Mouse (Mus musculus) kidney, adult 2 months (tissue): ENCODE results near the gene Tmprss6. TPM values are rescaled to one million over a fixed set of nuclear protein-coding genes. Genes with fewer than 3 reads are reported as not detected.

Experiments
- DNase-seq: peaks from one replicate; pipeline ENCODE4 v3.0.0; 2021
- H3K27ac ChIP-seq: fragments of 200-500 bp; 2 replicates; pipeline ENCODE4 v1.5.1; 2012; ENCODE audit warnings: low read depth, low read length, control low read depth, inconsistent platforms; ENCODE audit not compliant: insufficient read depth
- H3K27me3 ChIP-seq: fragments of 200-500 bp; replicated peaks from 2 replicates; pipeline ENCODE4 v1.6.1; 2012; ENCODE audit warnings: mild to moderate bottlenecking, moderate library complexity, low read length, inconsistent platforms; ENCODE audit not compliant: control insufficient read depth, insufficient read depth
- H3K36me3 ChIP-seq: fragments of 200-500 bp; 2 replicates; pipeline ENCODE4 v1.6.1; 2012; ENCODE audit warnings: mild to moderate bottlenecking, moderate library complexity, low read length, inconsistent platforms; ENCODE audit not compliant: control insufficient read depth, insufficient read depth
- H3K4me1 ChIP-seq: fragments of 200-500 bp; 2 replicates; pipeline ENCODE4 v1.6.1; 2011; ENCODE audit warnings: low read length; ENCODE audit not compliant: control insufficient read depth, insufficient read depth
- H3K4me3 ChIP-seq: fragments of 200-500 bp; 2 replicates; pipeline ENCODE4 v1.5.1; 2011; ENCODE audit warnings: mild to moderate bottlenecking, low read depth, low read length, control low read depth; ENCODE audit not compliant: insufficient read depth
- CTCF ChIP-seq: fragments of 200-500 bp; conservative IDR thresholded peaks from 2 replicates; pipeline ENCODE4 v1.5.1; 2011; ENCODE audit warnings: low read depth, mild to moderate bottlenecking, control low read depth, low read length, moderate library complexity, mixed read lengths; ENCODE audit not compliant: insufficient read depth, insufficient read length
- POLR2A ChIP-seq: fragments of 200-500 bp; IDR thresholded peaks from one replicate; pipeline ENCODE4 v1.6.1; 2011; ENCODE audit warnings: low read depth, low read length, control low read depth
- WGBS: fragments of 180-500 bp; shearing (Covaris S2); methylation state at CpG from one replicate; pipeline ENCODE4 v1.1.7; 2018; 5-methylcytosine and 5-hydroxymethylcytosine counted together
- polyA plus RNA-seq: library from polyadenylated mRNA; depleted of rRNA; stranded (reverse); fragments of >200 nt; gene quantifications from 2 replicates; pipeline ENCODE4 v1.2.3, GENCODE M21; 2012; rRNA removed

Tmprss6 gene
- polyA plus RNA-seq, 1 experiment, result 2.7 TPM

DNA sequence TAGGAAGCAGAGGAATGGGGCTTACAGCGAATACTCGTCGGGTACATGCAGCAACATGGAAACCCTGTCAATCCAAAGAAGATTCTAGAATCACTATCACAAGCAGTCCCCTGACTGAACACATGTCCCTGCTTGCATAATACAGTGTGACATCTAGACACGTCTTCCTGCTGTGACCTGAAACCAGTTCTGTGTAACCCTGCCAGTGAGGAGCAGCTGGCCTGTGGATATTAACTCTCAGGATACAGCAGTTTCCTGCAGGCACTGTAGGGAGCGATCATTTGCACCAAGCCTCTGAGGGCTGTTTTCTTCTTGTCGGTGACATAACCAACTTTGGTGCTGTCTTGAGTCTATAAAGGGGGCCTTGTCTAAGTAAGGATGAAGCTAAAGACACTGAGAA is 67.1 kb downstream of the Tmprss6 start:
- TF ChIP-seq CTCF, result no peak
- no peak for TF ChIP-seq POLR2A
- no peak for DNase-seq
- no peak overlapping the region for H3K4me3 ChIP-seq
- peaks cover 30% of the 10 kb centered on the region for H3K4me1 ChIP-seq
- no peak overlapping the region for H3K27ac ChIP-seq
- WGBS, result 66% methylated on average over 6 of the region's 6 CpGs
- no peaks in the 10 kb centered on the region for H3K36me3 ChIP-seq
- no peaks in the 10 kb centered on the region for H3K27me3 ChIP-seq

DNA sequence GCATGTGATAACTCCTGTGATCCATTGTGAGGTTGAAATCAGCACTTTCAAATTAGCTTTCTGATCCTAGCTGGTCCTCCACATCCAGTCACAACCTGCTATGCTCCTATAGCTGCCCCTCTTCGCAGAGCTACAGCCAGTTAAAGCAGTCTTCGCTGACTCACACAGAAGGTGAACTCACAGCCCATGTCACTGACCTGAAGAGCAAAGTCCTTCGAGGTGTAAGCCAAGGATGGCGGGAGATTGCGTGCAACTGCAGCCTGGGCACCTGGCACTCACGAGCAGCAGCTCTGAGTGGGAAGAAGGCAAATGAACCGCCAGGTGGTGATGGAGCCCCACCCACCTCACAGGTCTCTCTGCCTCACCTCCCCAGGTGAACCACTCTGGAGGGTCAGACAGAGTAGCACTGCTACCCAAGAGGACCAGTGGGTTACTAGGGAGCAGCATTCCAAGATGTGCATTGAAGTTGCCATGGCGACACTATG is 72.9 kb downstream of the Tmprss6 start, which contains the start of gene Tex33:
Gene Tex33 (minus strand): TSS at position 435 of the 485 bp plus-strand sequence.
- 58% methylated on average over 8 of the region's 8 CpGs for WGBS
- no peaks in the 10 kb centered on the region; the same call in 1 of the 2 replicates for H3K4me1 ChIP-seq
- no peak for TF ChIP-seq POLR2A
- TF ChIP-seq CTCF, result peak; percentile 27; the same call in 1 of the 2 replicates

DNA sequence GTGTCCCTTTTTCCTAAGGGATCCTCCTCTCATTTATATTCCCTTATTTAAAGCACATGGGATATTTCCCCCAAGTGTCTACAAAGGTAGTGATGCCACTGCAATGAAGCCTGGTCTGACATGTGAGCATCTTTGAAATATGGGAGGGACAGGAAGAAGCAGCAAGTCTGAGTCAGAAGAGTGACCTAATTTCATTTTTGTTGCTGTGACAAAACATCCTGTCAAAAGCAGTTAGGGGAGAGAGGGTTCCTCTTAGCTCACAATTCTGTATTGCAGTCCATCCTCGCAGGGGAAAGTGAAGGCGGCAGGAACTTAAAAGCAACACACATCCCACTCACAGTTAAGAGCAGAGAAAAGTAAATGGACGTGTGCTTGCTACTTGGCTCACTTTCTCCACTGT is 77.6 kb downstream of the Tmprss6 start:
- no peaks in the 10 kb centered on the region for H3K27me3 ChIP-seq
- WGBS, result 82% methylated on average over 3 of the region's 3 CpGs
- no peak for DNase-seq
- H3K4me3 ChIP-seq, result no peak overlapping the region
- TF ChIP-seq CTCF, result no peak
- TF ChIP-seq POLR2A, result no peak
- no peaks in the 10 kb centered on the region; the same call in 1 of the 2 replicates for H3K4me1 ChIP-seq
- no peaks in the 10 kb centered on the region for H3K36me3 ChIP-seq
- H3K27ac ChIP-seq, result no peak overlapping the region

More for the DNA sequence above, 72.9 kb downstream of the Tmprss6 start, which contains the start of gene Tex33:
- Histone ChIP-seq H3K27ac (no peak within 1 kb of the TSS), H3K4me3 (no peak within 1 kb of the TSS), H3K27me3 (no peaks in the 10 kb centered on the region), H3K36me3 (no peaks in the 10 kb centered on the region)
- DNase-seq, result peak; percentile 83

Other genes starting within 250 kb of the Tmprss6 start
- gene Ncf4, start 223.8 kb downstream of the Tmprss6 start, polyA plus RNA-seq, result 2.9 and 4.8 TPM in 2 replicates
- 1.4 and 7.1 TPM in 2 replicates for gene Csf2rb2, start 162.9 kb downstream of the Tmprss6 start, polyA plus RNA-seq
- gene Csf2rb, start 142.9 kb downstream of the Tmprss6 start, polyA plus RNA-seq, result 3.0 and 7.3 TPM in 2 replicates
- 0.41 and 0.48 TPM in 2 replicates for gene Tex33, start 72.7 kb downstream of the Tmprss6 start, polyA plus RNA-seq
- 151 and 161 TPM in 2 replicates for gene Tst, start 62.7 kb downstream of the Tmprss6 start, polyA plus RNA-seq
- 270 and 419 TPM in 2 replicates for gene Mpst, start 62.2 kb downstream of the Tmprss6 start, polyA plus RNA-seq
- gene Kctd17, start 40.1 kb downstream of the Tmprss6 start, polyA plus RNA-seq, result 163 and 184 TPM in 2 replicates
- gene Il2rb, start 26.6 kb upstream of the Tmprss6 start, polyA plus RNA-seq, result 2.2 and 6.3 TPM in 2 replicates
- 14.3 and 17.0 TPM in 2 replicates for gene C1qtnf6, start 62.8 kb upstream of the Tmprss6 start, polyA plus RNA-seq
- gene Sstr3, start 76.1 kb upstream of the Tmprss6 start, polyA plus RNA-seq, result 0.17 and 0.29 TPM in 2 replicates
- gene Rac2, start 104.1 kb upstream of the Tmprss6 start, polyA plus RNA-seq, result 32.3 and 117 TPM in 2 replicates
- 10.6 and 12.1 TPM in 2 replicates for gene Cyth4, start 128.4 kb upstream of the Tmprss6 start, polyA plus RNA-seq